Mouse (Mus musculus) midbrain, postnatal 0 days (tissue): ENCODE results near the gene Cps1. TPM values are rescaled to one million over a fixed set of nuclear protein-coding genes. Genes with fewer than 3 reads are reported as not detected.

Experiments used
- ATAC-seq: fragments of 200-750 bp; cut with Nextera tagmentation; 2 replicates; pipeline ENCODE4 v1.8.0; 2017; ENCODE audit warnings: moderate number of reproducible peaks, mild to moderate bottlenecking, moderate TSS enrichment, moderate library complexity; ENCODE audit not compliant: low FRiP score
- DNase-seq: peaks from one replicate; pipeline ENCODE4 v3.0.0-alpha.2; 2015; ENCODE audit warnings: low spot score
- H3K27ac ChIP-seq: fragments of 300-500 bp; sonication (generic); 2 replicates; pipeline ENCODE4 v1.5.1; 2014; ENCODE audit warnings: low read depth, mild to moderate bottlenecking, low read length, mixed read lengths
- H3K27me3 ChIP-seq: fragments of 300-500 bp; sonication (generic); 2 replicates; pipeline ENCODE4 v1.6.1; 2014; ENCODE audit warnings: low read length, control low read depth, mixed read lengths; ENCODE audit not compliant: insufficient read depth
- H3K36me3 ChIP-seq: fragments of 300-500 bp; sonication (generic); 2 replicates; pipeline ENCODE4 v1.6.1; 2014; ENCODE audit warnings: low read length, control low read depth, mixed read lengths; ENCODE audit not compliant: insufficient read depth
- H3K4me1 ChIP-seq: fragments of 300-500 bp; sonication (generic); 2 replicates; pipeline ENCODE4 v1.6.1; 2014; ENCODE audit warnings: mild to moderate bottlenecking, control low read depth, antibody characterized with exemption, low read length, mixed read lengths; ENCODE audit not compliant: insufficient read depth
- H3K4me2 ChIP-seq: fragments of 300-500 bp; sonication (generic); 2 replicates; pipeline ENCODE4 v1.6.1; 2014; ENCODE audit warnings: low read depth, mild to moderate bottlenecking, low read length, mixed read lengths; ENCODE audit not compliant: poor library complexity, severe bottlenecking
- H3K4me3 ChIP-seq: fragments of 300-500 bp; sonication (generic); 2 replicates; pipeline ENCODE4 v1.5.1; 2014; ENCODE audit warnings: low read depth, mild to moderate bottlenecking, low read length, moderate library complexity
- H3K9ac ChIP-seq: fragments of 300-500 bp; sonication (generic); replicated peaks from 2 replicates; pipeline ENCODE4 v1.6.1; 2014; ENCODE audit warnings: mild to moderate bottlenecking, low read length, moderate library complexity, mixed read lengths; ENCODE audit not compliant: poor library complexity, severe bottlenecking
- H3K9me3 ChIP-seq: fragments of 300-500 bp; sonication (generic); 2 replicates; pipeline ENCODE4 v1.6.1; 2016; ENCODE audit warnings: low read length, control low read depth
- CTCF ChIP-seq: IDR thresholded peaks from 2 replicates; pipeline ENCODE4 v1.5.1; 2016; ENCODE audit warnings: antibody characterized with exemption, mild to moderate bottlenecking
- WGBS: fragments of 180-500 bp; shearing (Covaris S2); extraction: QIAGEN DNeasy Blood & Tissue Kit; methylation state at CpG from one replicate; pipeline ENCODE4 v1.1.7; 2014; 5-methylcytosine and 5-hydroxymethylcytosine counted together
- polyA plus RNA-seq: library from polyadenylated mRNA; unstranded; fragments of >200 nt; fragmentation: Nextera tagmentation; extraction: Ambion mirVana; gene quantifications from 2 replicates; pipeline ENCODE4 v1.2.1, GENCODE M21; 2015
- total RNA-seq: library from RNA; depleted of rRNA; stranded (reverse); fragments of >200 nt; gene quantifications from 2 replicates; pipeline ENCODE4 v1.2.3, GENCODE M21; 2014

Gene Cps1
- total and polyA plus RNA-seq, 2 experiments from 2014 or later: 0.33 to 0.37 TPM

GRCm38 (mm10) chr1:67143939-67144338 lies 21.1 kb downstream of the Cps1 start:
- H3K9me3 ChIP-seq: no peaks in the 10 kb centered on the region
- no peaks in the 10 kb centered on the region for H3K27me3 ChIP-seq
- no peak overlapping the region for H3K27ac ChIP-seq
- H3K4me1 ChIP-seq: no peaks in the 10 kb centered on the region
- peak; percentile 84 for TF ChIP-seq CTCF
- peak overlapping the region; percentile 28; the same call in 1 of the 2 replicates for H3K4me2 ChIP-seq
- no peak overlapping the region for H3K9ac ChIP-seq
- DNase-seq (peak; percentile 71), ATAC-seq (no peak)
- 7% methylated on average over 8 of the region's 8 CpGs for WGBS
- H3K36me3 ChIP-seq: no peaks in the 10 kb centered on the region
- no peak overlapping the region for H3K4me3 ChIP-seq

GRCm38 (mm10) chr1:67151246-67151645 lies 28.4 kb downstream of the Cps1 start:
- WGBS: 79% methylated on average over 3 of the region's 3 CpGs
- no peak for TF ChIP-seq CTCF
- DNase-seq (no peak), ATAC-seq (no peak)
- Histone ChIP-seq H3K9me3 (no peaks in the 10 kb centered on the region), H3K4me2 (no peak overlapping the region), H3K4me3 (no peak overlapping the region), H3K9ac (no peak overlapping the region), H3K4me1 (no peaks in the 10 kb centered on the region), H3K36me3 (no peaks in the 10 kb centered on the region), H3K27ac (no peak overlapping the region), H3K27me3 (no peaks in the 10 kb centered on the region)

DNA sequence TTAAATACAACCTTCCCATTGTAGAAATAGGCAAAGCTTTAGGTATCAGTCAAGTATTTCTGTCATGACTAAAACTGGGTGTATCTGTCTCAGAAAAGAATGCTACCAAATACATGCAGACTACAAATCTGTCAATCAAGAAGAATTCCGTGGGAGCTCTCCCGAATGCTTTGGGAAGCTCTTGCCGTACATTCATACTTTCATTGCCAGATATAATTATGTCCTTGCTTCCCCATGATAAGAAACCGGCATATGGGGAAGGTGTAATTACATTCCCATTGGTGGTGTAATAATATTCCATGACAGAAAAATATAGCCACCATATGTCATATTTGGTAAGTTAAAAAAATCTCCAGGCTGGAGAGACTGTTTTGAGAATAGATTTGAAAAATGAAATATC lies 44.5 kb downstream of the Cps1 start:
- 72% methylated on average over 4 of the region's 4 CpGs for WGBS
- no peak for ATAC-seq
- TF ChIP-seq CTCF: no peak
- H3K9me3 ChIP-seq: no peaks in the 10 kb centered on the region
- no peak overlapping the region for H3K4me3 ChIP-seq
- H3K4me1 ChIP-seq: no peaks in the 10 kb centered on the region
- H3K4me2 ChIP-seq: no peak overlapping the region
- DNase-seq: no peak
- H3K36me3 ChIP-seq: no peaks in the 10 kb centered on the region
- H3K27me3 ChIP-seq: no peaks in the 10 kb centered on the region
- H3K27ac ChIP-seq: no peak overlapping the region
- no peak overlapping the region for H3K9ac ChIP-seq

DNA sequence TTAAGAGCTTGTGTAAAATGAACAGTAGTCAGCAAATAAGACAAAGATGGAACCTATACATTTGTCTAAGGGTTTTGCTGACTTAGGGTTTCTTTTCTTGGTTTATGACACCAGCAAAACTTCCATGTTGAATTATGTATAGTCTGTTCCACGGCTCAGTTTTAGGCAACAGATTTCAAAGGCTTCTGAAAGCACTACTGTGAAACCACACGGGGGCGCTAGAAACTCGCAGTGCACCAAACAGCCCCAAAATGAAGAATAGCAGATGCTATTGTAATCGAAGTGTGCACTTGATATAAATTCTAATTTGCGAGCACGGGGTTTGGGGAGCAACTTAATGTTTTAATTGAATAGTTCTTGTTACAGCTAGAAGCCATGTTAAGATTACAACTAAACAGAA lies 58.3 kb downstream of the Cps1 start:
- no peak for ATAC-seq
- WGBS: 6% methylated on average over 7 of the region's 7 CpGs
- no peaks in the 10 kb centered on the region for H3K36me3 ChIP-seq

DNA sequence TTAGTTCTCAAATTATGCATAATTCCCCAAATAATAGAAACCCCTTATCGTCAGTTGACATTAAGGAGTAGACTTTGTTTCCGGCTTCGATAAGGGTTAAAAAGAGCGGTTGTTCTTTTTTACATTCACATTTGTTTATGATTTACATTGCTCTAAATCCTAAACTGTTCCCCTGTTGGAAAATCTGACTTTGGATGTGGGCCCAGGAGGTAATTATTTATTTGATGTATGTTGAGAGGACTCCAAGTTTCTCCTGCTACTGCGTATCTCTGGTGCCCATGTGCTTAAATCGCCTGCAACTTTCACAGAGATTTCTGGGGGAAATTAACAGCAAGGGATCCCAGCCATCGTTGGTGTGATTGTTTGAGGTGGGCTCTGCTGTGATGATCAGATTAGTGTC lies 59.4 kb downstream of the Cps1 start:
- ATAC-seq (no peak), DNase-seq (no peak)
- WGBS: 81% methylated on average over 7 of the region's 7 CpGs

More for the DNA sequence above, 58.3 kb downstream of the Cps1 start:
- peak; percentile 82 for DNase-seq
- no peaks in the 10 kb centered on the region for H3K27me3 ChIP-seq
- H3K4me3 ChIP-seq: no peak overlapping the region
- no peak overlapping the region for H3K27ac ChIP-seq
- no peaks in the 10 kb centered on the region for H3K4me1 ChIP-seq
- H3K9ac ChIP-seq: no peak overlapping the region
- peak; percentile 84 for TF ChIP-seq CTCF
- H3K9me3 ChIP-seq: no peaks in the 10 kb centered on the region
- H3K4me2 ChIP-seq: no peak overlapping the region

DNA sequence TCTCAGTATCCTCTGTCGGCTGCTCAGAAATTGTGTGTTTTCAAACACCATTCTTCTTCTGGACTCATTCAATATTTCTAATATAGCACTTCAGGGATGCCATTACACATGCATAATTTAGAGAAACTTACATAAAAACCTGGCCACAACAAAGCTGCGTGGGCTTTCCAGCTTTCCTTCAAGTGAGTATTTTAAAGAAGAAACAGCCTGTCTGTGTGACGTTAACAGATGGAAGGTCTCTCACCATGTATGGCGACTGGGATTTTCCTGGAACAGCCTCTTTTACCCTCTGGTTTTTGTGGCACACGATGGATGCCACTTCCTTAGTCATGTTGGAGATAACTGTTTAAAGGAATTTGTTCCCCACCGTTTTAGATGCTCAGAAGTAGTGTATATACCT lies 60.7 kb downstream of the Cps1 start:
- WGBS: 78% methylated on average over 6 of the region's 6 CpGs
- no peaks in the 10 kb centered on the region for H3K9me3 ChIP-seq

More for the DNA sequence above, 59.4 kb downstream of the Cps1 start:
- no peaks in the 10 kb centered on the region for H3K4me1 ChIP-seq
- no peaks in the 10 kb centered on the region for H3K9me3 ChIP-seq
- no peak overlapping the region for H3K4me2 ChIP-seq
- no peaks in the 10 kb centered on the region for H3K27me3 ChIP-seq
- TF ChIP-seq CTCF: no peak
- no peak overlapping the region for H3K27ac ChIP-seq
- H3K4me3 ChIP-seq: no peak overlapping the region
- no peak overlapping the region for H3K9ac ChIP-seq
- no peaks in the 10 kb centered on the region for H3K36me3 ChIP-seq

More for the DNA sequence above, 60.7 kb downstream of the Cps1 start:
- no peak for ATAC-seq
- TF ChIP-seq CTCF: no peak
- H3K36me3 ChIP-seq: no peaks in the 10 kb centered on the region
- H3K27ac ChIP-seq: no peak overlapping the region
- no peaks in the 10 kb centered on the region for H3K4me1 ChIP-seq
- H3K27me3 ChIP-seq: no peaks in the 10 kb centered on the region
- no peak overlapping the region for H3K4me3 ChIP-seq
- no peak overlapping the region for H3K9ac ChIP-seq
- DNase-seq: no peak
- H3K4me2 ChIP-seq: no peak overlapping the region
